Mouse (Mus musculus): ENCODE results near the gene Armh2.

DNA sequence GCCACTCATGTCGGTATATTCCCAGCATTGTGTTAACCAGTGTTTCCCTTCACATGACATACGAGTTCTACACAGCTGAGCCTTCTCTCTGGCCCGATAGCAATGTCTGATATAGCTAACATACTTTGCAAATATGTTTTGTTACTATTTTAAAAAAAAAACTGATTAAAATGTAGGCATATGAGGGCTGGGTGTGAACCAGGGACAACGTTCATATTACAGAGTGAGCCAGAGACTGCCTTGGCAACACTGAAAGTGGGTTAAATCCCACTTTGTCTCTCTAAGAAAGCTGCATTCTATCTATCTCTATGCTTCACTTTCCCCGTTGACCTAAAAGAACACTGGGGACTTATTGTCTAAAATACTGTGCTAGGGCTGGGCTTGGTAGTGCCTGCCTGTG, 11.9 kb upstream of the Armh2 start:
- TF ChIP-seq POLR2A (IDR thresholded peaks at IDR 0.05; ENCODE audit: borderline replicate concordance, control insufficient read depth, low read depth, low read length) (no peak), CTCF (IDR thresholded peaks at IDR 0.05; ENCODE audit: control insufficient read depth, insufficient read depth, low read length) (no peak)

All from bone marrow, adult 2 months (tissue).